Mouse (Mus musculus): ENCODE data around the gene Ehd2.

Ehd2 gene

DNA sequence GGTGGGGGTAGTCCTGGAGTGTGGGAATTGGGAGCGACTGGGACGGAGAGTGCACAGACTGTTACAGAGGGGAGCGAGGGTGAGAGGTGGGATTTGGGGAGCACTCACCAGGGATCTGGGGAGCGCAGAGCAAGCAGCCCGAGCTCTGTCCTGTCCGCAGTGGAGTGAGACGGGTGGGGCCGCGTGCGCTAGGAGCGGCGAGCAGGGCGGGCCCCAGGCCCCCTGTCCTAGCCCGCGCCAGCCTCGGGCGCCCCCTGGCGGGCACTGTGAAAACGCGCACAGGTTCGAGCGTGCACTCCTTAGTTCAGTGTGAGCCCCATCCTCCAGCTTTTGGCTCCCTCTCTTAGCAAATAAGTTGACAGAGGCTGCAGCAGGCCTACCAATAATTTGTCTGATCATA is at the start of gene Ehd2:
TSS of gene Ehd2 (minus strand) at position 256 of the 400 bp plus-strand sequence.
- peak; percentile 53 to 63 for DNase-seq (ENCODE audit: low spot score in 2 of 2)

GRCm38 (mm10) chr7:16015384-16015783 is 48.0 kb upstream of the Ehd2 start:
- no peak for DNase-seq (ENCODE audit: low spot score in 2 of 2)

DNA sequence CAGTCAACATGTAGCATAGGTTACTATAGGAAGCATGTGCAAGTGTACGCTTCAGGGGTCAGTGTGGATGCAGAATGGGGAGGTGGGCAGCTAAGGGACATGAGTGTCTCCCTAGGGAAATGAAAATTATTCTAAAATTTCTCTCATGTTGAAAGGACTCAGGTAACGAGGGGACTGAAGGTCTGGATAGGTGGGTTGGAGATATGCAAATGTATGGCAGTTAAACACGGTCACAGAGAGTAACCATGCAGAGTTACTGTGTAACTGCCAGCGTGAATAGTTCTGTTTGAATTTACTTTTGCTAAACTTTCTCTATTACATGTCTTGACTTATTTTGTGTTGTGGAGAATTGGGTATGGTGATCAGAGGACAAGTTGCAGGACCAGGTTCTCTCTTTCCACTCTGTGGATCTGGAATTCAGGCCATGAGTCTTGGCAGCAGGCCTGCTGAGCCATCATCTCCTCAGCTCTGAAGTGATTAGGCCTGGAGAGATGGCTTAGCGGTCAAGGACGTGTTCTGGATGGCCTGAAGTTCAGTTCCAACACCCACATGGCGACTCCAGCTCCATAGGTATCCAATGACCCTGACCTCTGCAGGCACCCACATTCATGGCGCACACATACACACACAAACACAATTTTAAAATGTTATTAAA is 47.3 kb upstream of the Ehd2 start:
- DNase-seq (ENCODE audit: low spot score in 2 of 2): peak; percentile 36 to 39

- no peak for DNase-seq (ENCODE audit: low spot score in 2 of 2)
Observed at GRCm38 (mm10) chr7:16013722-16014275, 46.4 kb upstream of the Ehd2 start.

GRCm38 (mm10) chr7:16012576-16013263 is 45.4 kb upstream of the Ehd2 start:
- no peak for DNase-seq (ENCODE audit: low spot score in 2 of 2)

- no peak for DNase-seq (ENCODE audit: low spot score in 2 of 2)
Observed at GRCm38 (mm10) chr7:16011418-16012085, 44.2 kb upstream of the Ehd2 start.

DNA sequence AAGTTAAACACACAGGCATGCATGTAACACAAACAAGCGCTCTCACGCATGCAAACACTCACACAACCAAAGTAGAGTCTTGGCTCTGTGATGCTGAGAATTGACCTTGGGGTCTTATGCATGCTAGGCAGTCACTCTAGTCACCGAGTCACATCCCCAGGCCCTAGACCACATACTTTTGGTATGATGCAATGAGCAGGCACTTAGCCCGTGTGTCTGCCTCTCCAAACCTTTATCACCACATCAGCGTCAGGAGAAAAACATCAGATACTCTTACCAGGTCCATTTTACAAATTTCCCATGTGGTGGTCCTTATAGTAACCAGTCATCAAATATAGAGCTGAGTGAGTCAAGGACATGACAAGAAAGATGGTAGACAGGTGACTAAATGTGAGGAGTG is 43.3 kb upstream of the Ehd2 start:
- DNase-seq (ENCODE audit: low spot score in 2 of 2): no peak

GRCm38 (mm10) chr7:16009636-16010035 is 42.3 kb upstream of the Ehd2 start:
- no peak for DNase-seq (ENCODE audit: low spot score in 2 of 2)

- no peak for DNase-seq (ENCODE audit: low spot score in 2 of 2)
Observed at GRCm38 (mm10) chr7:16005020-16005419, 37.7 kb upstream of the Ehd2 start.

DNA sequence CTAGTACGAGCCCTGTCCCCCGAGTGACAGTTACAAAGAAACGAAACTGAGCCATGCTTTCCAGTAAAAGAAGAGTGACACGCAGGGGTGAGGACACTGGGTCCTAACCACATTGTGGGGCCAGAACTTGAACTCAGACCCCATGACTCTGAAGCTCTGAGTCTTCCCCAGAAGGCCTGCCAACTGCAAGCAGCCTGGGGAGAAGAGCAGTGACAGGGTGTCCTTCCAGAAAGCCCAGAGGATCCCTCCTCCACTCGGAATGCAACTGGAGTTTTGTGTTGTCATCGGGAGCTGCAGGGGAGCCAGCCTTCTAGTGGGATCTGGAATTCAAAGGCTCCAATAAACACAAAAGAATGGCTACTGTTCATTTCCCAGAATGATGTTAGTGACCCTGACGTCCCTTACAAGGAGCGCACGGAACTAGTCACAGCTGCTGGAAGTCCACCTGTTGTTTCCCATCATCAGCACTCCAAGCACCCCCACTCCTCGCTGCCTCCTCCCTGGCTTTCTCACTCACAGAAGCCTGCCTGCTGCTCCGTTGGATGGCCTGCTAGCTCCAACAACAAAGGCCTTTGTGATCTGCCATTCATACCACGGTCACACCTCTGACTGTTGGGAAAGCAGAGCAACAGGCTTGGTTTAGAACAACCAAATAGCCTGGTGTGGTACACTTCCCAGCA is 37.0 kb upstream of the Ehd2 start:
- no peak for DNase-seq (ENCODE audit: low spot score in 2 of 2)

DNA sequence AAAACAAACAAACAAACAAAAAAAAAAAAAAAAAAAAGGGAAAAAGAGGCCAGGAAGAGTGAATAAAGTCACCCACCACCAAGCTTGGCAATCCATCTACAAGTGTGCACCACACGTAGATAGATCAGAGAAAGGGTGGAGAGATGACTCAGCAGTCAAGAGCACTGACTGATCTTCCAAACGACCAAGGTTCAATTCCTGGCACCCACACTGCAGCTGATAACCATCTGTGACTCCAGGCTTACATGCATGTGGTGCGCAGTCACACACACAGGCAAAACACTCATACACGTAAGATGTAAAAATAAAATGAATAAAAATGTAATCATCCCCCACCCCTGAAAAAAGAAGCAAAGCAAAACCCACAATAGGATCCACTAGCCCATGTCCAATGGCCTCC is 35.7 kb upstream of the Ehd2 start:
- DNase-seq (ENCODE audit: low spot score in 2 of 2): no peak

- DNase-seq (ENCODE audit: low spot score in 2 of 2): peak in 1 of 2 experiments; percentile 27
Observed at GRCm38 (mm10) chr7:16002171-16002570, 34.8 kb upstream of the Ehd2 start.

GRCm38 (mm10) chr7:16001691-16002090 is 34.3 kb upstream of the Ehd2 start:
- peak in 1 of 2 experiments; percentile 29 for DNase-seq (ENCODE audit: low spot score in 2 of 2)

- DNase-seq (ENCODE audit: low spot score in 2 of 2): no peak
Observed at GRCm38 (mm10) chr7:15993789-15994188, 26.4 kb upstream of the Ehd2 start.

DNA sequence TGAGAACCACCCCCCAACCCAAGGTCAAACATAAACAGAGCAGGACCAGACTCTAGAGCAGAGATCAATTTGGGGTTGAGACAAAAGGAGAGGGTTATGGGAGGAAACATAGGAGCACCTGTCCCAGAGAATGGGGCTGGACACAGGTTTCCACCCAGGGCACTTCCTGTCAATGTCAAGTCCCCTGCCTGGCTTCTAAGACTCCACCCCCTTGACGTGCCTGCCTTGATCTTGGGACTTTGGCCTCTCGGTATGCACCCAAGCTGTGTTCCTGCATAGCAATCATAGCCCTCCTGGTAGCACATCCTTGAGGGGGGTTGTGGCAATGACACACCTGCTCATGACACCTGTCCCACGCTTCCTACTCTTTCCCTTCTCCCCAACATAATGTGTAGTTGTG is 25.8 kb upstream of the Ehd2 start:
- DNase-seq (ENCODE audit: low spot score in 2 of 2): no peak

GRCm38 (mm10) chr7:15991764-15992163 is 24.4 kb upstream of the Ehd2 start:
- no peak for DNase-seq (ENCODE audit: low spot score in 2 of 2)

GRCm38 (mm10) chr7:15987661-15988356 is 20.4 kb upstream of the Ehd2 start:
- no peak for DNase-seq (ENCODE audit: low spot score in 2 of 2)

GRCm38 (mm10) chr7:15982729-15983407 is 15.5 kb upstream of the Ehd2 start:
- peak; percentile 41 to 60 for DNase-seq (ENCODE audit: low spot score in 2 of 2)

DNA sequence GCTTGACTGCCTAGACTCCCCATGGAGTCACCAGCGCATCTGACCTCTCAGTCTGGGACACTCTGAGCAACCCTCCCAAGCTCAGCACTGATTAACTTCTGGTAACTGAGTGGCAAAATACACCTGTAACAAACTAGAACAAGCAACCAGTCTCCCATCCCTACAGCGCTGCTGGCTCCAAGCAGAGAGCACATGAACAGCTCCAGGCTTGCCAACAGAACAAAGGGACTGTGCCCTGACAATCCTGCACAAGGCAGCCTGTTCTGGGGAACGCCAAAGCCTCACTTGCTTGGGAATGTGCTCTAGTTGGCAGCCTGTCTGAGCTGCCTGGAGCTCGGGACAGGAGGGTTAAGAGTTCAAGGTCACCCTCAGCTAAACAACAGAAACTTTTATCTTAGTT is 14.2 kb upstream of the Ehd2 start:
- DNase-seq (ENCODE audit: low spot score in 2 of 2): no peak

GRCm38 (mm10) chr7:15980246-15980645 is 12.9 kb upstream of the Ehd2 start:
- no peak for DNase-seq (ENCODE audit: low spot score in 2 of 2)

DNA sequence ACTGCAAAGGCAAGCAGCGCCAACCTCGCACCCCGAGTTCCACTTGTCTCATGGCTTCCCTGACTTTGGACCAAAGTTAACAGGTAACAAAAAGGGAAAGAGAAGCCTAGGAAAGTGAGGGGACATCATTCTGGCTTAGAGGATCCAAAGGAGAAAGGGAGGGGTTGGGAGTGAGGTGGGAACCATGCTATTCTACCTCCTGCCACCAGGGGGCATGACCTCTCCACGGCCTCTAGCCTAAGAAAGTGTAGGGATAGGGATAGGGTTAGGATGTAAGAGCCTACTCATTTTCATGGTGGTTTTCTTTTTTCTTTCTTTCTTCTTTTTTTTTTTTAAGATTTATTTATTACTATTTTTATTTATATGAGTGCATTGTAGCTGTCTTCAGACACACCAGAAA is 8.5 kb upstream of the Ehd2 start:
- DNase-seq (ENCODE audit: low spot score in 2 of 2): no peak
